Mouse (Mus musculus) monocyte, adult 2 months (primary cell): ENCODE data around the gene Armc7.
"Not testable (repeated sequence)": the region's sequence is repeated elsewhere in the genome, so short reads cannot be mapped to it uniquely, and the experiment has no call there.

ENCODE experiments used
- DNase-seq, 2 experiments: peaks; one replicate each; pipeline ENCODE4 v3.0.0; 2022; ENCODE audit warnings: low spot score in 2 of 2, low read depth in 1 of 2

Gene Armc7

DNA sequence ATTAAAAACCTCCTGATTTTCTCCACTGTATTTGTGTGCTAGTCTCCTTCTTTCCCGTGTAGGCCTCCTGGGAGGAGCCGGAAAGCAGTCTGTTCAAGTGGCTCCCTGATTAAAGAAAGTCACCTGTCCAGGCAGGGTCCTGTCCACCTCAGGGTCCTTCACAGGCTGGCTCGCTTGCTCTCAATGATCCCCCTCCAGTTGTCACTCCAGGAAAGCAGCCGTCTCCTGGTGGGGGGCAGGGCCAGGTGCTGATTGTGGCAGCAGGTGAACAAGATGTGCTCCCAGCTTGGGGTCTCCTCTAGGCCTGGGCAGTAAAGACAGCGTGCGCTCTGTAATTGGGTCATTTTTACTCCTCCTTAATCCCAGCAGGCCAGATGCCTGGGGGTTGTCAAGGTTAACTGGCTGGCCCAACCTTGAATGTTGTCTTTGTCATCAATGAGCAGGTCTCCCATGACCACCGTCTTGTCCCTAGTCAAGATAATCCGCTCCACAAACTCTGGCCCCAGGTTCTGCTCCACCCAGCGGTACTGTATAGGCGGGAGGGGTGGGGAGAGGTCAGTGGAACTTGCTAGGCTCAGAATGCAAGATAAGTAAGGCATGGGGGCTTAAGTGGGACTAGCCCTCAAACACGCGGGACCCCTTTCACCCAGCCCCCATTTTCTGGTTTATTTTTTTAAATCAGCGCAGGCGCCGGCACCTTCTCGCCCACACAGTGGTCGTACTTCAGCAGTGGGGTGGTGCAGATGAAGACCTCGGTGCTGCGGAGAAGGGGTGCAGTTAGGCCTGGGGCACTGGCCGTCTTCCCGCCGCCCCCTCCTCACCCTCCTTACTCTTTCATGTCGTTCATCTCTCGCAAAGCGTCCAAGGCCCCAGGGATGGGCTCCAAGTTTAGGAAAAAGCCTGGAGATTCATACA, 15.2 kb downstream of the Armc7 start:
- DNase-seq = no peak

DNA sequence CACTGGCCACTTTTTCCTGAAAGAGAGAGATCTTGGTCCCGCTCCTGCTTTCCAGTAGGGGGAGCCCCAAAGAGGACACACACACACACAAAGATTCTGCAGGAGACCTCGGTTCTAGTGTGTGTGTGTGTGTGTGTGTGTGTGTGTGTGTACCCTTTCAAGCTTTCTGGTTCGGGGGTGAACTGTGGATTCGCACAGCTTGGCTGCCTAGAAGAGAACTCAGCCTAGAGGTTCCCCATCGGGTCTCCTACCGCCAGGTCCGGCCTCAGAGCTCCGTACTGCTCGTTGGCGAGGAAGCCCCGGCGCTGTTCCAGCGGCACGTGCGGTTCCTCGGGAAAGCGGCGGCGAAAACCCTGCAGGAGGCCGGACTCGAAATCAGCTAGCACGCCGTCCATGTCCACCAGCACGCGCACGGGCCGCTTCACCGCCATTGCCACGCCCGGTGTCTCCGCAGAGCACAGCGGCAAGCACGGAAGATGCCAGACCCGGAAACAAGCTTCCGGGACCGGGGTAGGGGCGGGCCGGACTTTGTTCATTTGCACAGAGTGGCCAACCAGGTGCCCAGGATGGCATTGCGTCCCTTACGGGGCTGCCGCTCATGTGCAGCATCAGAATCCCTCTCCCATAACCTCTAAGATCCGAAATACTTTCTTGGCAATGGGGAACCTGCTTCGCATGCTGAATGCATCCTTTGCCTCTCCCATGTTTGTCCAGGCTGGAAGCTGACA, 16.1 kb downstream of the Armc7 start, which contains the start of gene Nt5c:
Gene Nt5c, minus strand, starts transcription at position 507 of the 728 bp plus-strand sequence.
- DNase-seq = peak; percentile 20 to 62

DNA sequence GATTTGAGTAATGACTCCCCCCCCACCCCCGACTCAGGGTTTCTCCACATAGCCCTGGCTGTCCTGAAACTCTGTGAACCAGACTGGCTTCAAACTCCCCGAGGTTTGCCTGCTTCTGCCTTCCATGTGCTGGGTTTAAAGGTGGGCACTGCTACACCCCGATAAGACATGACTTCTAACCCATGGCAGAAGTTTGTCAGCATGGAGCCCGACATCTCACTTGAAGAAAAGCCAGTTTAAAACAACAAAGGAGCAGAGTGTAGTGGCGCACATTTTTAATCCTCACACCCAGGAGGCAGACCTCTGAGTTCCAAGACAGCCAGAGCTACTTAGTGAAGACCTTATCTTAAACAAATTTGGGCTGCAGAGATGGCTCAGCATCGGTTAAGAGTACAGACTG, 16.9 kb downstream of the Armc7 start:
- DNase-seq = no peak

DNA sequence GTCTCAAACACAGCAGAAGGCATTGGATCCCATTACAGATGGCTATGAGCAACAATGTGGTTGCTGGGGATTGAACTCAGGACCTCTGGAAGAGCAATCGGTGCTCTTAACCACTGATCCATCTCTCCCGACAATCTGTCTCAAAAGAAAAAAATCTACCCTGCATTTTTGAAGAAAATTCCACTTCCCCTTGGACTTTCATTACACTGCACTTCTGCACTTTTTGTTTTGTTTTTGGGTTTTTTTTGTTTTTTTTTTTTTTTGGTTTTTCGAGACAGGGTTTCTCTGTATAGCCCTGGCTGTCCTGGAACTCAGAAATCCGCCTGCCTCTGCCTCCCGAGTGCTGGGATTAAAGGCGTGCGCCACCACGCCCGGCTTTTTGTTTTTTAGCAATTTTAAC, 21.1 kb downstream of the Armc7 start:
- DNase-seq = not testable (repeated sequence)

DNA sequence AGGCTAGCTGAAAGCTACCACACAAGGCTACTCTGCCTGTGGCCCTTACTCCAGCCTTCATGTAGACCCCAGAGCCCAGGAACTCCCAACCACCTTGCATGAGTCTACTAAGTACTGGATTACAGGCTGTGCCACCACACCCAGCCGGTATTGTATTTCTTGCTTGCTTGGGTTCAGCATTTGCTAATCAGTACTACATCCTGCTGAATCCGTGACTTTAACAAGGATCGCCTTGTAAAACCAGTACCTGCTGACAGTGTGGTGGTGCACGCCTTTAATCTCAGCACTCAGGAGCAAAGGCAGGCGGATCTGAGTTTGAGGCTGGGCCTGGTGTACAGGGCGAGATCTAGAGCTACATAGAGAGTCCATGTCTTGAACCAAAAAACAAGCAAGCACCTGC, 27.2 kb downstream of the Armc7 start:
- no peak for DNase-seq

DNA sequence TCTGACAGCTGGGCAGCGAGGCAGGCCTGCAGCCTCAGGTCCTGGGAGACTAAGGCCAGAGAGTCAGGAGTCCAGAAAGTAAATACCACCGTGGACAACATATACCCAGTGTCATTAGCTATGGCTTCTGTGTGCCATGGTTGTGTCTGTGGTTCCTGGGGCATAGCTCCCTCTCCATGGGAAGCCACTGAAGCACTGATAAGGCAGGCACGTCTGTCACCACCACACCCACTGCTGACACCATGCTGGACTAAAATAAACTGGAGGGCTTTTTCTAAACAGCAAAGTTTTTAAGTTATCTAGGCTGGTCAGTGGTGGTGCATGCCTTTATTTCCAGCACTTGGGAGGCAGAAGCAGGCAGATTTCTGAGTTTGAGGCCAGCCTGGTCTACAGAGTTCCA, 31.1 kb downstream of the Armc7 start:
- DNase-seq = no peak

DNA sequence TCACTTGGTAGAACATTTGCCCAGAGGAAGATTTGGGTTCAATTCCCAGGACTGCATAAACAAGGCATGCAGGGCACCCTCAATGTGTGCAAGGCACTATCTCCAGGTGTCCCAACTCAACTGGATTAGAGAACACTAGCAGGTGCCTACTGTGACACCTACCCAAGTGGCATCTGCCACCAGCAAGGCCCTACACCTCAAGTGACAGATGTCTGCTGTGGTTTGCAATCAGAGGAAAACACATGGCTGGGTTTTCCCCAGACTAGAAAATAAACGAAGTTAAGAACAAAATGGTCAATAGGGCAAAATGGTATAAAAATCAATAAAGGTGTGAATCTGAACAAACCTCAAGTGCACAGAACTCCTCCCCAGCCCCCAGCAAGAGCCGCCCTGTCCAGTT, 32.6 kb downstream of the Armc7 start:
- no peak for DNase-seq

DNA sequence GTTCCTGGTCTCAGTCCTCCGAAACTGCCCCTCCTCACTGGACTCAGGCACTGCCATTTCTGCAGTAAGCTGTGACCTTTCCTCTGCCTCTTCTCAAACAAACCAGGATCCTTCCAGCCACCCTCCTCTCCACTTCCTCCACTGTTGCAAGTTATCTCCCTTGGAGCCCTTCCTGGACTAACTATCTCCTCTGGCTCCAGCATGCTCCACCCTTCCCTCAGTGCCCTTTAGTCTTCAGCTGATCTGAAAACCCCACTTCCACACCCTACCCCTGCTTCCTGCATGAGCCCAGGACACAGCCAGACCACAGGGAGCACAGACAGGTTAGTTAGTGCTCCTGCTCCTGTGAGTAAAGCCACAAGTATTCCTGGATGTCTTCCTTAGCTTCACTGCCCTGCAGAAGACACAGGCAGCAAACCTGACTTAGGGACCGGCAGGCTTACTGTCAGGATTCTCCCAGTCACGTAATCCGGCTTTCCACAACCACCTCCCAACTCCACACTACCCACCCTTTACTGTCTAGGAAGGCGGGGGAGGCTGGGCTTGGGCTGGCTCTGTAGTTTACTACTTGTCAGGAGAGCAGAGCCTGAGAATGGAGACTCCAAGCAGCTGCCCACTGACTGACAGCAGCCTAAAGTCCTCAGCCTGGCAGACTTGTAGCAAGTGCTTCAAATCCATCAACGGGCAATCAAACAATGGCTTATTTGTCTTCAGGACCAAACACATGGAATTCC, 34.5 kb downstream of the Armc7 start:
- no peak for DNase-seq

DNA sequence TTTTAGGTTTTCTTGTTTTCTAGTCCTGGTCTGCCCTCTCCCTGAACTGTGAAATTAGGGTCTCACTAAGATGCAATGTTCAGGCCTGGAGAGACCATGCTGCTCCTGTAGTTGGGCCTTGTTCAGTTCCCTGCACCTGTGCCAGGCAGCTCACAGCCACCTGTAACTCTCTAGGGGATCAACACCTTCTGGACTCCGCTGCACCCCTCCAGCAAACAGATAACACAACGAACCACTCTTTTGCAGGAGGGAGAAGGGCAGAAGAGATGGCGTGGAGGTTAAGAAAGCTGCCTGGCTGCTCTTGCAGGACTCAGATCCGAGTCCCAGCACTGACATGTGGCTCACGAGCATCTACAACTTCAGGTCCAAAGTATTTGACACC, 35.0 kb downstream of the Armc7 start:
- no peak for DNase-seq

DNA sequence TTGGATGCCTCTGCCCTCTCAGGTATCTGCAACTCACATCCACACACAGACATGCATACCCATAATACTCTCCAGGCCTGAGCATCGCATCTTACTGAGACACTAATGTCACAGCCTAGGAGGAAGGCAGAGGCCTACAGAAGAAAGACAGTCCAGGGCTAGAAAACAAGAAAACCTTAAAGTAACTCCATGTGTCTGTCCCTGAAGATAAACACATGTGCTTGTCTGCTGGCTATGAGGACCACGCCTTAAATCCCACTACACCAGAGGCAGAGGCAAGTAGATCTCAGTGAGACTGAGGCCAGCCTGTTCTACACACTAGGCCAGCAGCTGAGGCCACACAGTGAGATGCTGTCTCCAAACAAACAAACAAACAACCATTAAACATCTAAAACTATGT, 35.7 kb downstream of the Armc7 start:
- DNase-seq = no peak

DNA sequence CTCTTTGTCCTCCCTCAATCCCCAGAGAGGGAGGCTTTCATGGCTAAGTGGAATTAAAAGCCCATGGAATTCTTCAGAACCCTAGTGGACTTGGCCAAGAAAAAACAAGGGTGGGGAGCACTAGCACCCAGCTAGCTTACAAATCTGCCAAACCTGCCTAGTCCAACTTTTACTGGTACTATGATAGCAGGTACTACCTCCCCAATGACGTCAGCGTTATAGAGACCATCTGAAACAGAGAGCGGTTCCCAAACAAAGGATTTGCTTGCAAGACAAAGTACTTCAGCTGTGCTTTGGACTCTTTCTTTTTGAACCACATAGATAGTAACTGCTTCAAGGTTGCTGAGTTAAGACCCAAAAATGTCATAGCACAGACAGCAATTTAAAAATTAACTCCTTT, 36.5 kb downstream of the Armc7 start:
- no peak for DNase-seq

DNA sequence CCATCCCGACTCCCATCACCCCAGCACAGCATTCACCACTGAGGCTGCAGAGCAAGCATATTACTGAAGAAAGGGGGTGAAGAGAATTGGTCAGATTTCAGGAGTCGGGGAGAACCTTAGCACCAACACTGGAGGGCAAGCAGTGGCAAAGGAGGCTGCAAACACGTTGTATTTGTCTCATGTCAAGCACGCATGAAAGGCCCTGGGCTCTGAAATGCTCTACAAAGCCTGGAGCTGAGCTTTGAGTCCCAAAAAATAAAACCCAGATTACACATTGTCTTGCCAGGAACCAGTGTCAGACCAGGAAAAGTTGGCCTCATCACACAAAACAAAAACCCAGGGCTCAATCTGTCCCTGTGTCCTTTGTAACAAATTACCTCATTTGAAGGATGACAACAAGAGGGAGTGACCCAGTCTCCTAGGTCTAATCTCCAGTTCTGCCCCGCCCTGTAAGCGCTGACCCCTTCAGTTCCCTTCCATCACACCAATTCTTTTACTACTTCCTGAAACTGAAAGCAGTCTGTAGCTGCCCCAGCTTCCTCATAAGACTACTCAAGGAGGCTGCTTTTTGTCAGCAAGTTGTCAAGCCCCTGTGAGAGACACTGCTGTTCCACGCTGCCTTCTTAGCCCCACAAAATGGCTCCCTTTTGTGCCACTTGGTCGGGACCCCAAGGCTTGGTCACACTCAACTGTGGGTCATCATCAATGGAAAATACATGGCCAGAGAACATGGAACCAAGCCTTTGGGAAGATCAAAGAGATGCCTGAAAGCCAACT, 37.1 kb downstream of the Armc7 start:
- DNase-seq = peak; percentile 46 to 66

DNA sequence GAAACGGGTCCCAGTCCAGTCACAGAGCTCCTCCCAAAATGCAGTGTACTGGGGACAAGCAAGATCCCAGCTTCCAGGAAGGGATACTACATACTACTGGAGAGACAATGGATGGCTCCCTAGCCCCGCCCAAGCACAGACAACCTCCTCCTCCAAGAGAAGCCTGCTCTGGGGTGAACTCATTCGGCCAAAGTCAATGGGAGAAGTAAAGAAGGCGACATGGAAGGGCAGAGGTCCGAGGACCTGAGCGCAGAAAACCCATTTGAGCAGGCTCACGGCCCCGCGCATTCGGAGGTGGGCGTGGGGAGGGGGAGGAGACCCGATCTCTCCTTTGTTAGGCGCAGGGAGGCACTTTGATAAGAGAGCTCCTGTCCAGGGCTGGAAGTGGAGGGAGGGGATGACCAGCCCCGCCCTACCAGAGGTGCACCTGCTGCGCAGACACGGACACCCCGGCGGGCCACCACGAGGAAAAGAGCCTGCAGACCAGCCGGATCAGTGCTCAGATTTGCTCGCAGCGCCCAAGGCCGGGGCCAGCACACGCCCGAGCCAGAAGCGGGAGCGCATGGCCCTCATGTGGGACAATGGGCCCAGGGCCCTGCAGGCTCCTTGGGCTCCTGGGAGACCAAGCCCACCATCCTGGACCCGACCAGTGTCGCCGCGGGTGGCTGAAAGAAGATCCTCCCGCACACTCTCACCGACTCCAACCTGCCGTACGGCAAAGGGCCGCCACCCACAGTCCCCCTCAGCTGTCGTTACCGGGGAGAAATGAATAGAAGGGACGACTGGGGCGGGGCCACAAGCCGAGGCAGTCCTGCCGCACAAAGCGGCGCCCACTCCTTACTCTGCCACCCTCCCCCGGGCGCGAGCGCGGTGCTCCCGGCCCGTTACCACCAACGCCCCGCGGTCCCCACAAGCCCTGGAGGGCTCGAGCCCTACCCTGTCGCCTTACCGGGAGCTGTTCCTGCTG, 38.1 kb downstream of the Armc7 start:
- DNase-seq = no peak

DNA sequence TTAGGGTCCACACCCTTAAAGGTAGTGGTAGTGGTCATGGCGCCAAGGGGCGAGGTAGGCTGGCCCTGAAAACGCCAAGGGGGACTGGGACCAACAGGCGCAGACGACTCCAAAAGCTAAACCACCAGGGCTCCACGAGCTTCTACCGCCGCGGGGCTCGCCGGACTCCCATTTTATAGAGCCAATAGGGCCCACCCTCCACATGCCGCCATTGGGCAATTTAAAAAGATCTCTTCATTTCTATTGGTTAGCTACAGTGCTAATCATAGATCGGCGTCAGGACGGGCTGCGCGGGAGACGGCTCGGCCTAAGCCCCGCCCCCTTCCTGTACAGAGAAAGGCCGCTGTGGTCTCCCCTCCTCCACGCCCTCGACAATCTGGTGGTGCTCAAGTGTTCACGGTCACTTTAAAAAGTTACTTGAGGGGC, 38.8 kb downstream of the Armc7 start, which contains the start of gene Jpt1:
Gene Jpt1, minus strand, starts transcription at position 150 of the 426 bp plus-strand sequence.
- DNase-seq = peak; percentile 89 to 92

DNA sequence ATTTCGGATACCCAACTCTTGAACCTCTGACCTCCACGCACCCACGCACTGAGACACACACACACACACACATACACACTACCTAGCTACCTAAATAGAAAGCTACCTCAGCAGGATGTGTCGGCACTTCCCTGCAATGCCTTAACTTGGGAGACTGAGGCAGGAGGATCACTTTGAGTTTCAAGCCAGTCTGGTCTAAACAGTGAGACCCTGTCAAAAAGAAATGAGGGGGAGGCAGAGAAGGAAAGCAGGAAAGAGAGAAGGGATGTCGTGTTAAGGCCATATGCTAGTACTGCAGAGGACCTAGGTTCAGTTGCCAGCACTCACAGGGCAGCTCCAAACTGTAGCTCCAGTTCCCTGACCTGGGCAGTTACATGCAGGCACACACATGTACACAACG, 39.6 kb downstream of the Armc7 start:
- no peak for DNase-seq

DNA sequence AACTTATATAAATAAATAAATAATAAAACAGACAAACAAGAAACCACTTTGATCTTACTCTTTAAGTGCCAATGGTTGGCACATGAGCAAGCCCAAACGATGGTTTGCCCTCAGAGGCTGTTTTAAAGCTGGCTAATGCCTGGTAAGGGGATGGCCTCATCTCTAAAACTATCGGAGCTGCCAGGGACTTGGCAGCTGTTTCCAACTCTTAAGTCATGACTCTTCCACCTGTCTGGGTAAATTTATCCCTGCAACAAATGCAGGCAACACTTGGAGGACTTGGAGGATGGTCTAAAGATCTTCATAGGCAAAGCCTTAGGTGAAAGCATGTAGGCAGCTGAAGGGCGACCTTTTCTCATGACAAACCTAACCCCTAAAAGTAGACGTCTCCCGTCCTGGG, 41.5 kb downstream of the Armc7 start:
- no peak for DNase-seq

DNA sequence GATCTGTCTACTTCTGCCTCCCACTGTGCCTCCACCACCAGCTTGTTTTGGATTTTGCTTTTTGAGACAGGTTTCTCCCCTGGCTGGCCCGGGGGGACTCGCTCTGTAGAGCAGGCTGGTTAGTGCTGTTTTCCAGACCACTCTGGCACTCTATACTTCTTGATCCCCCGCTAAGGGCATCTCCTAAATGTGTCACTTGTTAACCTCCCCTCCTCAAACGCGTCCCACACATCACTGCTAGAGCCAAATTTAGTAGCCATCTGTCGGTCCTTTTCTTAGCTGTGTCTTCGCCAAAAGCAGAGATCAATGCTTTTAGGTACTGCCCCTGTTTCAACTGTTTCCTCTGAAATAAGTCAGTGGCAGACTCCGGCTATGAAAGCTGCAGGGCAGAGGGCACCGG, 43.2 kb downstream of the Armc7 start:
- no peak for DNase-seq

DNA sequence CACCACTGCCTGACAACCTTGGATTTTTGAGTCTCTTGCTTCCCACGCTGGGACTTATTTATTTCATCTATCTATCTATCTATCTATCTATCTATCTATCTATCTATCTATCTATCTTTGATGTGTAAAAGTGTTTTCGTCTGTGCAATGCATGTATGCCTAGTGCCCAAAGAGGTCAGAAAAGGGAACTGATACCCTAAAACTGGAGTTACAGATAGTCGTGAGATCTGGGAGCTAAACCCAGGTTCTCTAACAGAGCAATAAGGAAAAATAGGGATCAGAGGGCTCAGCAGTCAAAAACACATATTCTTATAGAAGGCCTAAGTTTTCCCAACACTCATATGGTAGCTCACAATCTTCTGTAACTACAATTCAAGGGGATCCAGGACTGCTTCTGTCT, 44.1 kb downstream of the Armc7 start:
- no peak for DNase-seq

DNA sequence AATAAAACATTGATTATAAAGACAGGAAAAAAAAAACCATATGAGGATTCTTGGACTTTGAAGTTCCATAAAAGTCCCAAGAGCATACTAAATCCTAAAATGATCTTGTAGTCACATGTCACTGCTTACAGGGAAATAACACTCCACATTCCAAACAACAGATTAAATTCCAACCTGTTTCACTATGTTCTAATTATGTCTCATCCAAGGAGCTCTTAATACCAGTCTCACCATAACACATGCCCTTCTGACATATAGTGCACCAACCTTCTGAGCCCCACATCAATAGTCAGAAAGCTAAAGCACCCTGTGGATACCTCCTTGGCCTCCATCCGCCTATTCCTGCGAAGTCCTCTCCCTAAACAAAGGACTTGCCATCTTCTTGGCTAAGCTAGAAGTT, 44.8 kb downstream of the Armc7 start:
- DNase-seq = no peak

DNA sequence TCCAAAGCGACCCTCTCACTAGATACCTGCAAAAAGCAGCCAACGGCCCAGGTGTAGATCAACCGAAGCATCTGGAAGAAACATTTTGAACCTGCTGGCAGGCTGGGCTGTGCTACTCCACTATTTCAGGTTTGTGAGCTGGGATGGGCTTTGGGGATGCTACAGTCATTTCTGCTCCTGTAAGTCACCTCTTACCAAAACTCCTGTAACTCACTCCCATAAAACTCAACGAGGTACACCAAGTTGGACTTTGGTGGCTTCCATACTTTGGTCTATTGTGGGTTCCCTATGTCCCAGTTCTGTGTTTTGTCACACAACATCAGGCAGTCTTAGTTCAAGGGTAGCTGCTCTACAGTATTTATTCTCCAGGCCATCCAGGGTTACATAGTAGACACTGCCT, 45.6 kb downstream of the Armc7 start:
- DNase-seq = no peak
